Mouse (Mus musculus) brain, adult 2 months (tissue): ENCODE data around the gene Kazn.
A peak's percentile ranks its signal among the peaks of the same experiment; 100 is the strongest.

ENCODE experiments used
- DNase-seq: peaks from one replicate; pipeline ENCODE4 v3.0.0; 2011; ENCODE audit warnings: low read depth, low spot score

Kazn gene

DNA sequence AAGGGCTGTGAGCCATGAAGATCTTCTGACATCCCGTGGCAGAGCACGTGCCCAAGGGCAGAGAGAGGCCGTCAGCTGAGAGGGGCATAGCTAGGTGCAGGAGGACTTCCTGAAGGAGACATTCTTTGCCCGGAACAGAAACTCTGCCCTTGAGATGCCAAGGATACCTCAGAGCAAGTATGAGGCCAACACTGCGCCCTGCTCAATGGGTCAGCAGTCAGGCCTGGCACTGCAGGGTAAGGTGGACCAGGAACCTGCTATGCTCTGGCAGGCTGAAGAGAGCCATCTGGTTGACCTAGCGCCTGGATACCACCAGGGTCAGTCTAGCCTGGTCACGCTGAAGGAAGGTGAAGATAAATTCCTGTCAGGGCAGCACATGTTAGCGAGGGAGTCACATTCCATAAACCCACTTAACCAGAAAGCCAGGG is 46.0 kb downstream of the Kazn start:
- no peak for DNase-seq

DNA sequence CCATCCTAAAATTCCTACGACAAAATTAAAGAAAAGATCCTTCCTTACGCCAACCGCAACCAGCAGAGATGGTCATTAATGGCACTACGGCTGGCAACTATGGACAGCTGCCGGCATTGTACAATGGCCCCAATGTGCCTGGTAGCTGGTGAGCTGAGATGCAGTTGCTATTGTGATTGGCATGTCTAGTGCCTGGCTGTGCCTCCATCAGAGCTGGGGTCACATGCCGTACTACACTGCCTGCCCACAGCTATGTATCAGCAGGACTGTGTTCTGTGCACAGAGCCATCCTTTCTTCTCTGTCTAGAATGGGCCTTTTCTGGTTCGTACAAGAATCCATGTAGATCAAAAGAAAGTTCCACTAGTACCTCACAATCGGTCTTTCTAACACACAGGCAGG is 49.2 kb downstream of the Kazn start:
- peak; percentile 94 for DNase-seq

DNA sequence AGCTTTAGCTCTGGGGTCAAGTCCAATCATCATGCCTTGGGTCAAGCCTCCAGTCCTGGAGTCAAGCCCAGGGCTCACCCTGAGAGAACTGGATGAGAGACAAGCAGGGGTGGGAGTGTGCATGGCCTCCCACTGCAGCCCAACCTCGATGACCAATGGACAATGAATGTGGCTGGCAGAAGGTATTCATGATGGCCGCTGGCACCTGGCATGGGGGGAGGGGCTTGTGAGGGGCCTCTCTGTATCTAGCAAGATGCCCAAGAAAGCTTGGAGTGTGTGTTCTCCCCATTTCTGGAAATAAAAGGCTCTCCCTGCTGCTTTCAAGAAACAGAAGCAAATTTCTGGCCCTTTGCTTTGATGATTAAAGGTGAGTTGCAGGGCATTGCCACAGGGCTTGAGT is 50.7 kb downstream of the Kazn start:
- no peak for DNase-seq

GRCm38 (mm10) chr4:142186155-142186554 is 53.0 kb downstream of the Kazn start:
- no peak for DNase-seq

GRCm38 (mm10) chr4:142185533-142185900 is 53.7 kb downstream of the Kazn start:
- DNase-seq: no peak

DNA sequence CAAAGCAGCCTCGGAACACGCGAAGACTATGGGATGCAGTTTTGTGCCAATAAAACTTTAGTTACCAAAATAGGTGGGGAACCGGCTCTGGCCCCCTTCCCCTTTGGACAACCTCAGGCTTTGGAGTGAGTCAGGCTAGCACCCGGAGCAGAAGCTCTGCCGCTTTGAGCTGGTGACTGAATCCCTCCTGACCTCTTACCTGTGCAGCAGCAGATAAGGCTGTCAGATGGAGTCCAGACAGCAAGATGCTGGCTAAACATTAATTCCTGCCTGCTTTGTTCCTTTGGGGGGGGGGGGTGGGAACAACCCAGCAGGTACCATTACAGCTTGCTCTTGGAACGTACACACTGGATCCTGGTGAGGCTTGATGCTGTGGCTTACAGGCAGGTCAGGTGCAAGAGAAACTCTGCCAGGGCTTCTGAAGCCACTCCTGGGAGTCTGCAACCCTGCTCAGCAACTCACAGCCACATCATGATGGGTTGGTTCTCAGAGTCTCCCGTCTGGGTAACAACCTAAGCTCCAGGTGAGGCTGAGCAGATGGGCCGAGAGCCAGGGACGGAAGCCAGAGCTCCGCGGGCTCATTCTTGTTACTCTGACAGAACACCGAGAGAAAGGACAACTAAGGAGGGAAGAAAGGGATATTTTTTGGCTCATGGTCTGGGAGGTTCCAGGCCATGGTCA is 54.2 kb downstream of the Kazn start:
- DNase-seq: peak; percentile 72

DNA sequence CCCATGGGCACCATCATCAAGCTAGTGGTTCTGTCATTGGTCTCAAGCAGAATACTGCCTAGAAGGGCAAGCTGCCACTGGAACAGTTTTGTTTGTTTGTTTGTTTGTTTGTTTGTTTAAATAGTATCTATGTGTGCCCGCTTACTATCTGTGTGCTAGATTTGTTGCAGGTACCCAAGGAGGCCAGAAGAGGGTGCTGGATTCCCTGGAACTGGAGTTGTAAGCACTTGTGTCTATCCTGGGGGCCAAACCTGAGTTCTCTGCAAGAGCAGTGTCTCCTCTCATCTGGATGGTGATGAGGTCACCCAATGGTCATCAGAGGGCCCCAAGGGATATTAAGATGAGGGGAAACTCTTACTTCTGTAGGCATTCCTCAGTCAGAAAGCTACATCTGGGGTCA is 55.6 kb downstream of the Kazn start:
- DNase-seq: no peak

- no peak for DNase-seq
Observed at GRCm38 (mm10) chr4:142183015-142183414, 56.2 kb downstream of the Kazn start.

DNA sequence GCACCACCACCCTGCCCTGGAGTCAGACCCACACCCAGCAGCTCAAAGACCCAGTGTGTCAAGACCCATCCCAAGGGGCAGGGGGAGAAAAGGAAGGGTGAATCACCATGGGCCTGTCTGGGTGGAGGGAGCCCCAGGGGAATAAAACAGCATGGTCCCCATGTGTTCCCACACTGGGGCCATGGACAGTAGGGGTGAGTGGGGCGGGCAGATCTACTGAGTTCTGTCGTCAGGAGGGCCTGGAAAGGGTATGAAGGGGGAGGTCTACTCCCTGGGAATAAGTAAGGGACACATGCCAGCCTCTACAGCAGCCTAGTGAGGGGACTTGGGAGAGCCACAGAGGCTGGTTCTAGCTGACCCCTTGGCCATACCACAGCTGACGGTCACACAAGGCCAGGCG is 57.6 kb downstream of the Kazn start:
- DNase-seq: no peak

DNA sequence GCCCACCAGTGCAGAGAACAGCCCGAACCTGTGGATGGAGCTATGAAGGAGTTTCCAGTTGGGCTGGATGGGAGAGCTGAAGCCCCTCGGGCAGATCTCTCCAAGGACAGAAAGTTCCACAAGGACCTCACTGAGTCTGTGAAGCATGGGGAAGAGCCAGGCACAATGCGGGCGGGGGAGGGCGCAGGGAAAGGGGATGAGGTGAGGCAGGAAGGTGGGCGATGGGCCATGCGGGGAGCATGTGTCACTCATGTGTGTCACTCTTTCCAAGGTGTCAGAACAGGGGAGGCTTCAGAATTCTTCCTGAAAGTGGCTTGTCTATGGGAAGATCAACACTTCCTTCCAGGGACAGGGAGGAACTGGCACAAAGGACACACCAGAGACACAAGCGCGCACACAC is 58.3 kb downstream of the Kazn start:
- no peak for DNase-seq

DNA sequence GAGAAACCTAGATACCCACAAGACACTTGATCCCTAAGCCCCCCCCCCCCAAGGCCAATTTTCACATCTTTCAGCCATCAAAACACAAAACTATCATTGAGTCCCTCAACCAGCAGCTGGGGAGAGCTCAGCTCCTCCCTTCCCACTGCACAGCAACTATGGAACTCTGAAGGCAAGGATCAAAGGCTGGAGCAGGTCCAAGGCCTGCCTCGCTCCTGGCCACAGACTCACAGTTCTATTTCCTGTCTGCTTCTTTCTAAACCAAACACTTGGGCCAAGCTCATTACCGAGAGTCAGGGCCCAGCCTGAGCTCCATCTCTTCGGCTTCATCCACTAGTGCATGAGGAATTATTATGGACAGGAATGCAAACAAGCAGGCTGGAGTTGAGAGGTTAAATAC is 58.9 kb downstream of the Kazn start:
- peak; percentile 89 for DNase-seq

DNA sequence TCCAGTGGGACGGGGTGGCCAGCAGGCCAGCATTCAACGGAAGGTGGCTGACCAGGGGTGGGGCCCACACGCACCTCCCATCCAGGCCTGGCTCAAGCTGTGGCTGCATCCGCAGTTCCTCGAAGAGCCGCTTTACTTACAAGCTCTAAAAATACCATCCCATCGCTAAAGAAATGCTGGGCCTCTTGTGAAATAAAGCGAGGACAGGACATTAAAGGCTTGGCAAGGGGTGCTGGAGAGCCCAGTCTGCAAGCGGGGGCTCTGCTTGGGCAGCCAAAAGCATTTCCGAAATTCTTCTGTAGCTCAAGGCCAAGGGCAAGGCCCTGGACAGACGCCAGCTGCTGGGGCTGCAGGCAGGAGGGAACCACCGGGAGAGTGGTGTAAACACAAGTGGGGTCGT is 59.7 kb downstream of the Kazn start:
- DNase-seq: peak; percentile 61

DNA sequence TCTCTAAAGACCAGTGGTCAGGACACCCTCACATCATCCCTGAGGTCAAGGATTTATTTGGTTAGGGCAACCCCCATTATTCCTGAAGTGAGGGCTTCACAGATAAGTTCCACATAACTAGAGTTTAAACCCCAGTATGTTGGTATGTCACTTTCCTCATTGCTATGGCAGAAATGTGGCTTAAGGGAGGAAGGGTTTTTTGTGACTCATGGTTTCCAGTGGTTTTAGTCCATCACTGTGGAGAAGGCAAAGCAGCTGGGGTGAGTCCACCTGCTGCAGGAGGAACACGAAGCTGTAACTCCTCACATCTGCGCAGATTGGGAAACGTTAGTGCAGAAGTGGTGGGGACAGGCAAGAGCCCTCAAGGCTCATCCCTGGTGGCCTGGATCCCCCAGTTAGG is 62.5 kb downstream of the Kazn start:
- DNase-seq: no peak

- no peak for DNase-seq
Observed at GRCm38 (mm10) chr4:142173981-142174485, 65.2 kb downstream of the Kazn start.

DNA sequence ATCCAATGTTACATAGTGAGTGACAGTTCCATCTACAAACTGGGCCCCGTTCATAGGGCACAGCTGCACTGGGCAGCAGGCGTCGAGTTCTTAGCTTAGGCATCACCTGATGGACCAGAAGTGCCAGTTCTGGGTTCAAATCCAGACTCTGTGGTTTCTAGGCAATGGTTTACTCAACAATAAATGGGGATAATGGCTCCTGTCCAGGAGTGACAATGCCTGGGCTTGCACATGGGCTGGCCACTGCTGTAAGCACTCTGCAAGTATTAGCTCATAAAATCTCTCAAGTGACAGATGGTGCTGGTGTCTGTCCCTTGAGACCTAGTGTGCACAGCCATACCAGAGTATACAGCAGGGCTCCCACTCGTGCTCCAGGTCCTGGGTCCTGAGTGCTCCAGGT is 66.3 kb downstream of the Kazn start:
- peak; percentile 51 for DNase-seq

DNA sequence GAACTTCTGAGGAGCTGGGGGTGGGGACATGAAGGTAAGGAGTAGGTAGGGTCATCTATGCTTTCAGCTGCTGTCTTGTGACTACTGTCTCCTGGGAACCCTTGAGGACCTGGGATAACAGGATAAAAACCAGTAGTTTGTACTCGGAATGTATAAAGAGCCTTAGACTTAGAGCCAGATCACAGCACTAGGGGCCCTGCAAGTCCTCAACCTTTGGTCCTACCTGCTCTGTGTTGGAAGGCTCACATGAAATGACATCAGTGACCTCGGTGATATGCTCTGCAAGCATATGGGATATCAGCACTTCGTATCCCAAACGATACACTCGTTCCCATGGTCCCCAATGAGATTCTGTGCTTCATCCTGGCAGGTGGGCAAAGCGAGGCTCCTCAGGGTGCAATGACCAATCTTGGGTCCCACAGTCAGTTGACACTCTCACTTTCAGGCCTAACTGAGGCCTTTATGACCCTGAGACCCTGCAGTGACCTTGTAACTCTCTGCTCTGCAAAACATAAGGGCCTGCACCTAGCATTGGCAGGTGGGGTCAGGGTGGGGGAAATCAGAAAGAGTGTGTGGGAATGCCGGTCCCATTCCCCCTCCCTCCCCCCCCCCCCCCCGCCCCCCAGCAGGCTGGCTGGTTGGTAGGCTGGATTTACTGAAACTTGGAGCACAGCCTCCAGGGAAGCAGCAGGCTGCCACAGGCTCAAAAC is 67.3 kb downstream of the Kazn start:
- DNase-seq: no peak

- DNase-seq: no peak
Observed at GRCm38 (mm10) chr4:142170882-142171768, 68.1 kb downstream of the Kazn start.

DNA sequence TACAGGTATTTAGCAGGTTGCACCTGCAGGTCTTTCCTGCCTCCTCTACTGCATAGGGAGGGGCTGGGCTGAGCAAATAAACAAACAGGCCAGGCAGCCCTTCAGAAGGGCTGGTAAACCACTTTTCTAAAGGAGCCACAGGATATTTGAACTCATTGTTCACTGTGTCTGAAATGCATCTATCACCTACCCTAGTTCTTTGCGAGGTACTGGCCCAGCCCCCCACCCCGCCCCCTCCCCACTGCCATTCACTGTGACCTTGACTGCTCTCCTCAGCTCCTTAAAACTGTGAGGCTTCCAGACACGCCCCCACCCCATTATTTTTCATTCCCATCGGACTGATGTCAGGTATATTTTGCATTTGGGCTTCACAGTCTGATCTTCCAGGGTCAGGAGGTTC is 69.6 kb downstream of the Kazn start:
- DNase-seq: no peak

GRCm38 (mm10) chr4:142168352-142168751 is 70.8 kb downstream of the Kazn start:
- DNase-seq: no peak

- peak; percentile 76 for DNase-seq
Observed at GRCm38 (mm10) chr4:142165835-142166701, 73.1 kb downstream of the Kazn start.

DNA sequence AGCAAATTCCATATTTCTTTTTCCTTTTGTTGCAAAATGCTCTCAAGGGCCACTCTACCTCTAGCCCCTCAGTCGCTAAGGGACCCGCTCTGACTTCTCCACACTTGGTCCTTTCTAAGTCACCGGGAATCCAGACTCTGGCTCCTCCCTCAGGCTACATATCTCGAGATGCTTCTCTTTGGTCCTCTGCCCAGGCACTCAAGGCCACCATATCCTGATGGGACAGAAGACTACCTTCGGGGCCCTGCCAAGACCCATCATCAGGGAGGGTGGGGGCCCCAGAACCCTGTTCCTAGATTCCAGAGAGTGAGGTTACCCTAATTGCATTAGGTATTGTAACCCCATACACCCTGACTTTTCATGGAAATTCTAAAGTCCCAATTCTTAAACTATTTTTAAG is 73.8 kb downstream of the Kazn start:
- no peak for DNase-seq
